Mouse (Mus musculus) E14TG2a.4 (cell line): Measurements from ENCODE around the gene Abl1.

Experiments
- CTCF ChIP-seq: conservative IDR thresholded peaks from 2 replicates; pipeline ENCODE4 v1.5.1; 2014; ENCODE audit warnings: low read length
- POU5F1 ChIP-seq: IDR thresholded peaks from 2 replicates; pipeline ENCODE4 v1.6.1; 2014; ENCODE audit warnings: low read length, borderline replicate concordance

- TF ChIP-seq CTCF (no peak), POU5F1 (no peak)
Measured at GRCm38 (mm10) chr2:31639901-31640608, 48.1 kb upstream of the Abl1 start, which contains the start of gene Prdm12.
